Mouse (Mus musculus) retina, postnatal 1 day (tissue): ENCODE results near the gene Ap1g2.

Experiments
- DNase-seq: peaks from one replicate; pipeline ENCODE4 v3.0.0-alpha.2; 2012

The Ap1g2 gene

GRCm38 (mm10) chr14:55105836-55106809 lies at the start of gene Ap1g2:
Gene Ap1g2 (minus strand): TSS chr14:55106593.
- peak; percentile 84 for DNase-seq

- no peak for DNase-seq
Observed at GRCm38 (mm10) chr14:55152951-55153481, 46.6 kb upstream of the Ap1g2 start.

DNA sequence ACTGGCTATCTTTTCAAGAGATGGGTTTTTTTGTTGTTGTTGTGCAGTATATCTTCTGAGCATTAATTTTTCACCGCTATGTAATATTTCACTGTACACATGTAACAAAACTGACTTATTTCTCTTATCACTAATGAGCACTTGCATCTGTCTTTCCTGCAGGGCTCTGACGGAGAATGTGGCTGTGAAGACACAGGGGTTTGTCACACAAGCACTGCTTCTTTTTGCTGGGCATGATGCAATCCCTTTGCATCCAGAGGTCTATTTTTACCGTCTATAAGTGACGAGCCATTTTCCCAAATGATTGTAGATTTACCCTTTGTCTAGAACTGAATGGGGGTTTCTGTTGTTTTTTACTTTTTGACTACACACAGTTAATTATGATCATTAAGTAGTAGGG lies 45.8 kb upstream of the Ap1g2 start:
- no peak for DNase-seq

DNA sequence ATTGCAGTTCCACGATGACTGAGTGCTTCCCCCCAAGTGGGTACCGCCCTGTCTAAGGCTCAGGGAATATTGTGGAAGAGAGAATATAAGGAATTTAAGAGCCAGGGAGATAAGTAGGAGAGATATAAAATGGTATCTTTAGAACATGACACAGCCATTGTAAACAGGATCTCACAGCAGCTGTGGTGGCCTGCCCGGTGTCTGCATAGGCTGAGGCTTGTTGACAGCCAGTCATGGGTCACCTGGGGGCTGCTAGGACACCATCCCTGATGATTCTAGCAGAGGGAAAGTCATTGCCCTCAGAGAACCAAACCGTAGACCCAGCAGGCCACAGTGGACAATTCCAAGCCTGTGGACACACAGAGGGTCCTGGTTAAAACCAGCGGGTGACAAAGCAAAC lies 44.6 kb upstream of the Ap1g2 start:
- DNase-seq = no peak

DNA sequence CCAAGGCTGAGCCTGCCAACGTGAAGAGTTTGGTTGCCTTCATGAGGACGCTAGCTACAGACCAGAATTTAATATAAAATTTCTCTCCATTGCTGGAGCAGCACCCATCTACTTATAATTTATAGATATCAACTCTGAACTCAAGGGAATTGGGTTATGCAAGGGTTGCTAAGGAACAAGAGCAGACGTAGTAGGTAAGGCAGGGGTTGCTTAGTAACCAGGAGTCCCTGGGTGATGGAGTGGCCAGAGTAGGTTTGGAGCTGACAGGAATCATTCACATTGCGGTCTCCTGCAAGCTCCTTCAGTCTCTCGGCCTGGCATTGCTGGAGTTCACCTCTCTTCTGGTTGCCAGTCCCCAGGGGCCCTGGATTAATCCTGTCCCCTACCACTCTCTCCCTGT lies 42.6 kb upstream of the Ap1g2 start:
- peak; percentile 18 for DNase-seq

DNA sequence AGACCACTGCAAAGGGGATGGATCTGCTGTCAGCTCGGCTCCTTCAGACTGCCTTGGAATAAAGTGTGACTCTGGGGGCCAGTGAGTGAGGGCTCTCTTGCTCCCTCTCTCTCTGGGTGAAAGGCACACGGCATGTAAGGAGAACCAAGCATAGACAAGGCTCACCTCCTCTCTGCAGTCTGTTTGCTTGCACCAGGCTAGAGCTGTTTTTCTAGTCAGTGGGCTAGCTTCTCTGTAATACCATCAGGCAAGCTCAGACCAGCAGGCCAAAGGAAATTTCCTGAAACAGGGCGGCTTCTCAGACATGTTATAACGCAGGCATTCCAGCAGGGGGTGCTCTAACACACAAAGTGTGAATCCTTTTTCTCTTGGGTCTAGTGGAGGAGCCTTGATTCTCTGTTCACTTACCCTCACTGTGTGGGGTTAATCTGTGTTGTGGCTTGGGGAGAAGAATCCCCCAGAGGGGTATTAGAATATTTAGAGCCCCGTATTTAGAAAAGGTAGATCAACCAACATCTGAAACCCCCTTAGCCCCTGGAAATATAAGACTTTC lies 42.0 kb upstream of the Ap1g2 start:
- peak; percentile 75 for DNase-seq

GRCm38 (mm10) chr14:55146829-55147401 lies 40.5 kb upstream of the Ap1g2 start:
- DNase-seq = no peak

GRCm38 (mm10) chr14:55146324-55146723 lies 39.9 kb upstream of the Ap1g2 start:
- no peak for DNase-seq

- DNase-seq = no peak
Observed at GRCm38 (mm10) chr14:55139313-55139712, 32.9 kb upstream of the Ap1g2 start.

DNA sequence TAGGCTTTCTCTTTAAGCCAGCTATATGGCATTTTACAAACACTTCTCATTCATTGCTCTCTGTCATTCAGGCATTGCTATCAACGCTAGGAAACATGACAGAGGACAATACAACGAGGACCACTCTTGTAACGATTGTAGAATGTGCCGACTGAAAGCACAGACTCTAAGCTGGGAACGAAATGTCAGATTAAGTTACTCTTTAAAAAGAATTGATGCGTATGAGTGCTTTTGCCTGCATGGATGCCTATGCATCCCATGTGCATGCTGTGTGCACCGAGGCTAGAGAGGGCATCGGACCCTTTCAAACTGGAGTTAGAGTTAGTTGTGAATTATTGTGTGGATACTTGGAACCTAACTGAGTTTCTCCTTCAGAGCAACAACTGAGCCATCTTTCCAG lies 29.3 kb upstream of the Ap1g2 start:
- DNase-seq = peak; percentile 74

- DNase-seq = no peak
Observed at GRCm38 (mm10) chr14:55126521-55126920, 20.1 kb upstream of the Ap1g2 start.

DNA sequence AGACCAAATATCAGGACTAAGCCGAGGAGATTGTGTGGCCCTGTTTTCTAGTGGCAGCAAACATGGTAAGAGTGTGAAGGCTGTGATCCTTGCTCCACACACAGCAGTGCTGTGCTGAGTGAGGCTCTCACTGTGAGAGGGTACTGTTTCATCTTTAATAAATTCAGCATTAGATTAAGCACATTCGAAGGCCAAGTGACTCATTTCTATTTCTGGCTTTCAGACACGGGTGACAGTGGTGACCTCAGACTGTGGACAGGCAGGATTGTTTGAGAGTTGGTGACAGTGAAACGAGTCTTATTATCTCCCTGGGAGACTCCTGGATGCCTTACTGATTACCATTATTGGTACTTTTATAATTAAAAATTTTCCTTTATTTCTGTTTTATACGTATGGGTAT lies 19.3 kb upstream of the Ap1g2 start:
- DNase-seq = no peak

- no peak for DNase-seq
Observed at GRCm38 (mm10) chr14:55122359-55122758, 16.0 kb upstream of the Ap1g2 start.

GRCm38 (mm10) chr14:55121947-55122346 lies 15.6 kb upstream of the Ap1g2 start:
- peak; percentile 88 for DNase-seq

DNA sequence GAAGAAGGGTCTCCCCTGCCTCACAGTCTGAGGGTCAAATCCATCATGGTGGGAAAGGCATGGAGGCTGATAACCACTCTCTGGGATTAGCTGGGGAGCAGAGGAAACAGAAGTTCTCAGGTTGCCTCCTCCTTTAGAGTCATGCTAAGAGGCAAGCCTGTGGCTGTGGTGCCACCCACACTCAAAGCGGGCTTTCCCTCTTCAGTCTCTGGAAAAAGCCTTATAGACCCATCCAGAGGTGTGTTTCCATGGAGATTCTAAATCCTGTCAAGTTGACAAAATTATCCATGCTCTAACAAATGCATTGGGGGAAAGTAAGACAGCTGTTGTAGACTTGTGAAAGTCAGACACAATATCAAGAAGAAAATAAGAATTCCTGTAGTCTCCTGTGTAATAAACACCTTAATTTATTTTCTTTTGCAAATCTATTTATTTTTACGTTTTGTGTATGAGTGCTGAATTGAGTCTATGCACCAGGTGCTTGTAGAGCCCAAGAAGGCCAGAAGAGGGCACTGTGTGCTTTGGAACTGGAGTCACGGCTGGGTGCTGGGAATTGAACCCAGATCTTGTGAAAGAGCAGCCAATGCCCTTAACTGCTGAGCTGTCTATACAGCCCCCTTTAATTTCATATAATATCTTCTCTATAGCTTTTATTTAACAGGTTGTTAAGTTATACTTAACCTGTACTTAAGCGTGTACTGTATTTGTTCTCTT lies 13.2 kb upstream of the Ap1g2 start:
- DNase-seq = no peak

DNA sequence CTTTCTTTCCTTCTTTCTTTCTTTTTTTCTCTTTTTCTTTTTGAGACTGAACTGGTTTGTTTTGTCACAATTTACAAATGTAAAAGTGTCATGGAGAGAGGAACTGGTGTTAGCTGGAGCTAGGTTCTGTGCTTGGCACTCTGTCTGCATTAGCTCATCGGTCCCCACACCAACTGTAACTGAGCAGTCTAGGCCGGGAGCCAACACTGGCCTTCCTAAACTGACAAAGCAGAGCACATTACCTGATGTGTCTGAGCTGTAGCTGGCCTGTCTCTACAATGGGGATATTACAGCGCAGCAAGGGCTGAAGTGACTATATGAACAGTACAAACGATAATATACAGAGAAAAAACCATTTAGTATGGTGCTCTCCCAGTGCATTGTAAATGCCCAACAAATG lies 12.5 kb upstream of the Ap1g2 start:
- no peak for DNase-seq

DNA sequence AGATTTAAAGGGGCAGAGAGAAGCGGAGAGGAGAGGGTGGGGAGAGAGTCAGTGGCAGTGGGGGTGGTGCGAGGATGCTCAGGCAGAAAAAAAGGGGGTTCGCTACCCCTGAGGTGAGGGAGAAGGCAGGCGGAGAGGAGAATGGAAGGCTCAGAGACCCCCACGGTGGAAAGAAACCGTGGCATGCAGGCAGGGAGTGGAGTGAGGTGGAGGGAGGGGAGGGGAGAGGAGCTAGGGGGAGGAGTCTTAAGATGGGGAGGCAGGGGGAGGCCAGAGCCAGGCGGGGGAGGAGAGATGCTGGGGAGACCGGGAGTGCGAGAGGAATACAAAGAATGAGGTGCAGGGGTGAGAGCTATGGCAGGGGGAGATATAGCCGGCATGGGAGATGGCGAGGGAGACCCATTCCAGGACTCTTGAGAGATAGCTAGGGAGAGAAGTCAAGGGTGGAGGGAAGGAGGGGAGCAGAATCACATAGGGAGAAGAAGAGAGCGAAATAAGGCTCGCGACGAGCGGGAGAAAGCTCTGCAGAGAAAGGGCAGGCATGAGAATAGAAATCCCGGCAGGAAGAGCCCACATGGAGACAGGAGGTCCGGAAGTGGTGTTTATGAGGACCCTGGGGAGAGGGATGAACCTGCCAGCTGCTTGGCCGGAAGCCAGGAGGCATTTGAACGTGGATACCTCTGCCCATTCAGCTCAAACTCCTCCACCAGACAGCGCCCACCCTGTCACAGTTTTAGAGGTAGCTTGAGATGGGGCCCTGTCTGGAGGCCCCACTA lies 10.2 kb upstream of the Ap1g2 start, which contains the start of gene Jph4:
Gene Jph4, minus strand, starts transcription at position 511 of the 776 bp plus-strand sequence.
- DNase-seq = peak; percentile 67

- peak; percentile 37 for DNase-seq
Observed at GRCm38 (mm10) chr14:55115846-55116245, 9.5 kb upstream of the Ap1g2 start.

- DNase-seq = peak; percentile 75
Observed at GRCm38 (mm10) chr14:55114759-55115701, 8.6 kb upstream of the Ap1g2 start.

DNA sequence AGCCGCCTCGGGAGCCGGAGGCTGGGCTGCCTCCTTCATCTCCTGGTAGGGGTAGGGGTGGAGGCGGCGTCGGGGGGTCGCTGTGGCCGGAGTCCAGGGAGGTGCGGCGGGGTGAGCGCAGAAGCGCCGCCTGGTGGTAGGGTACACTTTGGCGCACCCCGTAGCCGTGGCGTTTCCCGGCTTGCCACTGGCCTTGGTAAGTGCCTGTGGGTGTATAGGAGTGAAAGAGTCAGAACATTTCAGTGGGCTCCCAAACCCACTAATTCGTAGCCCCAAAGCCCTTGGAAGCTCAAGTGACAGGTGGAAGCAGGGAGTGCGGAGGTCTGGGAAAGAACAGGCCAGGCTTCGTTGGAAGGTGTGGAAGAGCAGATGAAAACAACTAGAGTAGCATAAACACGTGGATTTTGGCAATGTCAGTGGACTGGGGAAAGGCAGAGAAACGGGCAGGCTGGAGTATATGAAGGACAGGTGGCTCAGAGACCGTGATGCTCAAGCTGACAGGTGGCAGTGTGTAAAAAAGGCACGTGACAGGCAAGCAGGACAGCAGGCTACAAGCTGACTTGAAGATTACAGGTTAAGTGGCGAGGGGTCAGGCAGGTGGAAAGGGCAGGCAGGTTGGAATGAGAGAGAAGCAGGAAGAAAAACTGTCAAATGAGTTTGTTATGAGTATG lies 7.7 kb upstream of the Ap1g2 start:
- DNase-seq = peak; percentile 49
